In the genomic region with DNA sequence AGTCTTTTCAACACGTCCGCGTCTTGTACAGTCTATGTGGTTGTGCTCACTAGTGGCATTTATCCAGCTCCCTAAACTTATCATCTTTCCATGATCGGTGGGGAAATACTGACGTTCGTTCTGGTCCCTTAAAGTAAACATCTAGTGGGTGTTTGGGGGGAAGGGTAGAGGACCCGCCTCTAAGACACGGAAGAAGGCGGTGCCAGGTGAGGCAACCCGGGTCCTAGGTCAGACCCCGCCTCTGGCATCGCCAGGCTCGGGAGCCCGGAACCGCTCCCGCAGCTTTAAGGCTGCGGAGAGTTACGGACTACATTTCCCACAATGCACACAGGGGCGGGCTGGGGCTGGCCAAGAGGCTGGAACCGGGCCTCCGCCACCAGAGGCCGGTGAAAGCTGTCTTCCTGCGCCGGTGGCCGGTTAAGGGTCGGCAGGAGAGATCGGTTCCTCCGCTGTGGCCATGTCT, we compare ENCODE assay signal across 1 mouse cellular context.
TF ChIP-seq lines count a peak whose summit lies in the region.

A gene (plus strand): TSS at position 348 of the 463 bp plus-strand sequence.

TF ChIP-seq in MEL, 35 proteins besides CTCF, POLR2A, EP300 and RAD21 (continued from another document):
- TF ChIP-seq MAFK (IDR thresholded peaks at IDR 0.05; ENCODE audit: borderline replicate concordance, low read depth, low read length) (0 out of 2 replicates have a peak, but pooled peaks have one; percentile 1), SMC3 (IDR thresholded peaks at IDR 0.05; ENCODE audit: low read depth, low read length) (no peak), ETS1 (IDR thresholded peaks at IDR 0.05; ENCODE audit: low read depth, low read length) (peak; percentile 58), HCFC1 (IDR thresholded peaks at IDR 0.05; ENCODE audit: low read depth, low read length) (peak; percentile 97), CHD2 (IDR thresholded peaks at IDR 0.05; ENCODE audit: low read length) (peak; percentile 47), MYC (IDR thresholded peaks at IDR 0.05; ENCODE audit: low read depth, low read length) (no peak), ZKSCAN1 (IDR thresholded peaks at IDR 0.05; ENCODE audit: low read depth, low read length) (no peak), ZMIZ1 (IDR thresholded peaks at IDR 0.05; ENCODE audit: low read depth, low read length) (peak; percentile 29; the same call in 1 of the 2 replicates), NELFE (IDR thresholded peaks at IDR 0.05; ENCODE audit: low read depth, low read length) (peak; percentile 51), NRF1 (IDR thresholded peaks at IDR 0.05; ENCODE audit: insufficient read depth, low read depth, low read length, poor library complexity, severe bottlenecking) (no peak), SIN3A (IDR thresholded peaks at IDR 0.05; ENCODE audit: low read length) (peak; percentile 75)
TF ChIP-seq in MEL: peak in this region for 15.
